11 mouse cellular contexts compared by ENCODE assay signal in the genomic region with DNA sequence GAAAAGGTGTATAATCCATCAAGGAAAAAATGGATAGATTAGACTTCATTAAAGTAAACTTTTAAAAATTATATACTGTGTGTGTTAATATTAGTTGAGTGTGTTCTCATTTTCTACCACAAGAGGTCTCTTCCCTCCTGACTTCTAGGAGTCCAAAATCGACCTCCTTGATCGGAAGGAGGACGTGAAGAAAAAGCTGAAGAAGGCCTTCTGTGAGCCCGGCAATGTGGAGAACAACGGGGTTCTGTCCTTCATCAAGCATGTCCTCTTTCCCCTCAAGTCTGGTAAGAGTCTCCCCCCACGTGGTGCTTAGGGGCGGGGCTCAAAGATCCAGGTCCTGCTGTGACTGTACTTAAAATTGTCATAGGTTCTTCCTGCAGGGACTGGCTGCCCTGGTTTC. TPM values are rescaled to one million over a fixed set of nuclear protein-coding genes. Genes with fewer than 3 reads are reported as not detected.
DNase-seq lines count a peak whose midpoint lies in the region; ATAC-seq and TF ChIP-seq lines count a peak whose summit lies in the region.
"Had no signal": no experiment of that assay in that cellular context is flagged by ENCODE, and none has a peak within 500 bp of the region (broad histone marks: within the 10 kb centered on the region; RNA-seq: fewer than 3 reads in every experiment).

No protein-coding gene starts in this region.

- 42% methylated on average over 7 of the region's 7 CpGs for WGBS in kidney, adult 2 months
- 54% methylated on average over 7 of the region's 7 CpGs for WGBS in kidney, embryonic 16.5 days

- in situ Hi-C loops in CH12.LX (cut with MboI; ENCODE audit: low pct_ligation_motif_present, low pct_unique_long_range_greater_than_20kb, low sequenced_read_pairs) = no loop called here
- in situ Hi-C loops in Patski (cut with MboI; ENCODE audit: low pct_unique_long_range_greater_than_20kb) = no loop called here

- H3K9ac ChIP-seq in kidney, embryonic 16.5 days (replicated peaks; ENCODE audit: low read length) = no peak overlapping the region
- H3K9ac ChIP-seq in CH12.LX (ENCODE audit: insufficient read depth, low read depth) = no peak overlapping the region
- H3K9ac ChIP-seq: forebrain, embryonic 15.5 days; liver, embryonic 15.5 days had no signal

- no peak overlapping the region for H3K4me2 ChIP-seq in kidney, embryonic 16.5 days (replicated peaks; ENCODE audit: low read depth, low read length)
- no peak overlapping the region for H3K4me2 ChIP-seq in CH12.LX (ENCODE audit: insufficient read depth, low read depth, poor library complexity, severe bottlenecking)
- H3K4me2 ChIP-seq: forebrain, embryonic 15.5 days; liver, embryonic 15.5 days had no signal

- H3K27me3 ChIP-seq in kidney, adult 2 months (replicated peaks; ENCODE audit: control insufficient read depth, insufficient read depth, low read length) = no peaks in the 10 kb centered on the region
- no peaks in the 10 kb centered on the region for H3K27me3 ChIP-seq in kidney, embryonic 16.5 days (ENCODE audit: insufficient read depth, low read length)
- H3K27me3 ChIP-seq in CH12.LX (replicated peaks) = no peaks in the 10 kb centered on the region
- H3K27me3 ChIP-seq in Patski = no peaks in the 10 kb centered on the region
- H3K27me3 ChIP-seq: forebrain, embryonic 15.5 days; liver, embryonic 15.5 days had no signal

- TF ChIP-seq POLR2A in kidney, adult 2 months (IDR thresholded peaks at IDR 0.05; ENCODE audit: low read depth, low read length) = no peak
- TF ChIP-seq POLR2A in CH12.LX (IDR thresholded peaks at IDR 0.05; ENCODE audit: low read depth, low read length) = no peak

- ATAC-seq in kidney, embryonic 16.5 days (ENCODE audit: low FRiP score, low TSS enrichment) = no peak
- ATAC-seq in Patski = no peak
- ATAC-seq: forebrain, embryonic 15.5 days; hindbrain, embryonic 16.5 days had no signal

- no peak overlapping the region for H3K4me3 ChIP-seq in kidney, adult 2 months (ENCODE audit: insufficient read depth, low read depth, low read length)
- no peak overlapping the region for H3K4me3 ChIP-seq in kidney, embryonic 16.5 days (ENCODE audit: low read length)
- H3K4me3 ChIP-seq in CH12.LX (replicated peaks in 1 of 3; ENCODE audit: low read depth in 2 of 3, low read length in 2 of 3, poor library complexity in 1 of 3) = no peak overlapping the region
- H3K4me3 ChIP-seq: forebrain, embryonic 15.5 days; liver, embryonic 15.5 days had no signal

- POLR2A ChIA-PET in Patski (lab: Charles Lee) = no interaction called here

- dilution Hi-C loops in CH12.LX (cut with MboI; ENCODE audit: extremely low pct_ligation_motif_present, extremely low pct_unique_long_range_greater_than_20kb, low sequenced_read_pairs) = no loop called here

- DNase-seq in kidney, adult 2 months = peak; percentile 34
- DNase-seq in CH12.LX (ENCODE audit: extremely low read depth) = peak; percentile 37
- no peak for DNase-seq in Patski (ENCODE audit: low read depth, low spot score)
- DNase-seq in lung, postnatal 25 days (ENCODE audit: low spot score) = peak; percentile 21
- DNase-seq in layer of hippocampus, postnatal 25 days (ENCODE audit: extremely low spot score in 1 of 2, low spot score in 1 of 2) = no peak
- DNase-seq in left cerebral cortex, adult 8-10 months (ENCODE audit: low spot score in 2 of 2) = no peak
- DNase-seq: thymus, postnatal 4 days had no signal

- H3K27ac ChIP-seq in kidney, adult 2 months (ENCODE audit: insufficient read depth, low read depth, low read length) = no peak overlapping the region
- H3K27ac ChIP-seq in kidney, embryonic 16.5 days (ENCODE audit: low read length) = no peak overlapping the region
- H3K27ac ChIP-seq in CH12.LX (ENCODE audit: insufficient read depth, low read depth) = no peak overlapping the region
- H3K27ac ChIP-seq: forebrain, embryonic 15.5 days; liver, embryonic 15.5 days had no signal

- CTCF ChIA-PET in Patski (lab: Charles Lee) = interaction anchor here (1.0 kb wide), 1 partner anchor 10 kb away, joined by 4 read pairs; no protein-coding TSS in a partner anchor

- H3K4me1 ChIP-seq in kidney, adult 2 months (ENCODE audit: control insufficient read depth, insufficient read depth, low read length) = no peaks in the 10 kb centered on the region
- H3K4me1 ChIP-seq in kidney, embryonic 16.5 days (ENCODE audit: insufficient read depth, low read length) = no peaks in the 10 kb centered on the region
- no peaks in the 10 kb centered on the region for H3K4me1 ChIP-seq in CH12.LX (ENCODE audit: control insufficient read depth in 1 of 2, insufficient read depth in 2 of 2)
- H3K4me1 ChIP-seq: forebrain, embryonic 15.5 days had no signal

- peak; percentile 48 for TF ChIP-seq RAD21 in CH12.LX (IDR thresholded peaks at IDR 0.05; ENCODE audit: low read depth, low read length)

- no peaks in the 10 kb centered on the region; the same call in 1 of the 2 replicates for H3K36me3 ChIP-seq in kidney, adult 2 months (ENCODE audit: control insufficient read depth, insufficient read depth, low read length)
- H3K36me3 ChIP-seq in kidney, embryonic 16.5 days (ENCODE audit: insufficient read depth, low read length) = peaks cover 87% of the 10 kb centered on the region
- H3K36me3 ChIP-seq in CH12.LX (replicated peaks in 1 of 2; ENCODE audit: control insufficient read depth in 1 of 2, insufficient read depth in 1 of 2, low read length in 1 of 2) = peaks cover 78 to 89% of the 10 kb centered on the region in 2 experiments

- no peaks in the 10 kb centered on the region for H3K79me2 ChIP-seq in CH12.LX (replicated peaks; ENCODE audit: control insufficient read depth, extremely low read depth, insufficient read depth, poor library complexity, severe bottlenecking)

- peak; percentile 34; the same call in 1 of the 2 replicates for TF ChIP-seq CTCF in kidney, adult 2 months (conservative IDR thresholded peaks at IDR 0.05; ENCODE audit: insufficient read depth, insufficient read length, low read depth, low read length)
- TF ChIP-seq CTCF in CH12.LX (conservative IDR thresholded peaks at IDR 0.05 in 1 of 2, IDR thresholded peaks at IDR 0.05 in 1 of 2; ENCODE audit: low read depth in 2 of 2, low read length in 2 of 2) (peak; percentile 48 to 67), Patski (IDR thresholded peaks at IDR 0.05) (peak; percentile 54)

- H3K9me3 ChIP-seq in kidney, embryonic 16.5 days (ENCODE audit: low read length) = no peaks in the 10 kb centered on the region
- no peaks in the 10 kb centered on the region for H3K9me3 ChIP-seq in CH12.LX (replicated peaks; ENCODE audit: low read length)
- H3K9me3 ChIP-seq: forebrain, embryonic 15.5 days; liver, embryonic 15.5 days had no signal

- no peak for TF ChIP-seq EP300 in CH12.LX (IDR thresholded peaks at IDR 0.05; ENCODE audit: low read length)

TF ChIP-seq in CH12.LX, 34 proteins besides CTCF, POLR2A, EP300 and RAD21:
- TF ChIP-seq SMC3 (IDR thresholded peaks at IDR 0.05; ENCODE audit: low read depth, low read length) (peak; percentile 61), ZC3H11A (IDR thresholded peaks at IDR 0.05; ENCODE audit: low read depth, low read length) (no peak), TCF12 (IDR thresholded peaks at IDR 0.05; ENCODE audit: low read depth, low read length) (no peak), RCOR1 (conservative IDR thresholded peaks at IDR 0.05; ENCODE audit: low read depth, low read length) (no peak), CHD2 (IDR thresholded peaks at IDR 0.05; ENCODE audit: low read length) (no peak)

RNA-seq across cellular contexts. Expression of a gene that starts 19.9 kb away (rescaled TPM):
- polyA plus RNA-seq in kidney, adult 2 months (2012; rRNA removed) = 16.3 and 17.4 TPM in 2 replicates
- polyA plus RNA-seq in kidney, embryonic 16.5 days (2015; fragmentation: Nextera tagmentation; extraction: Ambion mirVana) = 85.0 and 89.6 TPM in 2 replicates
- total RNA-seq in CH12.LX (2012; rRNA removed) = 128 and 180 TPM in 2 replicates
- 96.1 and 96.3 TPM in 2 replicates for total RNA-seq in CH12.LX (2014; rRNA removed)
- polyA plus RNA-seq in CH12.LX (2012; ENCODE audit: insufficient read length, low read depth) = 207 and 220 TPM in 2 replicates
- polyA plus RNA-seq in Patski (2021) = 63.0 TPM
- 10 to 100 TPM; 85.0 to 85.9 TPM for total RNA-seq in layer of hippocampus, postnatal 25 days (2021)
- total RNA-seq in left cerebral cortex, adult 8-10 months (2022) = 10 to 100 TPM; 90.5 to 98.5 (median 96.4) TPM

RNA-seq across cellular contexts. Expression of a gene that starts 20.0 kb away (rescaled TPM):
- 12.6 and 13.6 TPM in 2 replicates for polyA plus RNA-seq in kidney, adult 2 months (2012; rRNA removed)
- 23.2 and 25.6 TPM in 2 replicates for polyA plus RNA-seq in kidney, embryonic 16.5 days (2015; fragmentation: Nextera tagmentation; extraction: Ambion mirVana)
- total RNA-seq in CH12.LX (2012; rRNA removed) (22.5 and 23.1 TPM in 2 replicates), CH12.LX (2014; rRNA removed) (43.6 and 44.7 TPM in 2 replicates)
- polyA plus RNA-seq in CH12.LX (2012; ENCODE audit: insufficient read length, low read depth) (35.8 and 43.6 TPM in 2 replicates), Patski (2021) (20.2 TPM)
- total RNA-seq in layer of hippocampus, postnatal 25 days (2021) = 10 to 100 TPM; 32.5 to 35.2 TPM
- total RNA-seq in left cerebral cortex, adult 8-10 months (2022) = 10 to 100 TPM; 44.1 to 52.8 (median 46.3) TPM

RNA-seq across cellular contexts. Expression of a gene that starts 51.7 kb away (rescaled TPM):
- 39.3 and 45.5 TPM in 2 replicates for polyA plus RNA-seq in kidney, adult 2 months (2012; rRNA removed)
- 9.3 and 10.4 TPM in 2 replicates for polyA plus RNA-seq in kidney, embryonic 16.5 days (2015; fragmentation: Nextera tagmentation; extraction: Ambion mirVana)
- 0.29 and 0.38 TPM in 2 replicates for total RNA-seq in CH12.LX (2012; rRNA removed)
- not detected in 2 replicates for total RNA-seq in CH12.LX (2014; rRNA removed)
- polyA plus RNA-seq in CH12.LX (2012; ENCODE audit: insufficient read length, low read depth) = 0.68 and 1.1 TPM in 2 replicates
- polyA plus RNA-seq in Patski (2021) = 47.3 TPM
- total RNA-seq in layer of hippocampus, postnatal 25 days (2021) = 1 to 10 TPM; 7.5 to 7.7 TPM
- total RNA-seq in left cerebral cortex, adult 8-10 months (2022) = 10 to 100 TPM; 15.2 to 22.8 (median 18.4) TPM

Comparison
In these comparisons a context has a peak if more than half of its experiments do, and no peak if none do; other contexts are left out.
1. DNase-seq: peak in kidney, adult 2 months (single experiment), CH12.LX (single experiment) and lung, postnatal 25 days (single experiment); none in Patski (single experiment), layer of hippocampus, postnatal 25 days (0 of 2) and left cerebral cortex, adult 8-10 months (0 of 2).
2. Peak in every context shown above with its lines, with median percentiles within 50 percentile points of each other: CTCF ChIP-seq.